Mouse (Mus musculus) WW6 (cell line): Measurements from ENCODE around the gene Pex11g.
A peak's percentile ranks its signal among the peaks of the same experiment; 100 is the strongest.

ENCODE experiments used
- DNase-seq: peaks from one replicate; pipeline ENCODE4 v3.0.0-alpha.2; 2013; ENCODE audit warnings: low read depth, low spot score

The Pex11g gene

DNA sequence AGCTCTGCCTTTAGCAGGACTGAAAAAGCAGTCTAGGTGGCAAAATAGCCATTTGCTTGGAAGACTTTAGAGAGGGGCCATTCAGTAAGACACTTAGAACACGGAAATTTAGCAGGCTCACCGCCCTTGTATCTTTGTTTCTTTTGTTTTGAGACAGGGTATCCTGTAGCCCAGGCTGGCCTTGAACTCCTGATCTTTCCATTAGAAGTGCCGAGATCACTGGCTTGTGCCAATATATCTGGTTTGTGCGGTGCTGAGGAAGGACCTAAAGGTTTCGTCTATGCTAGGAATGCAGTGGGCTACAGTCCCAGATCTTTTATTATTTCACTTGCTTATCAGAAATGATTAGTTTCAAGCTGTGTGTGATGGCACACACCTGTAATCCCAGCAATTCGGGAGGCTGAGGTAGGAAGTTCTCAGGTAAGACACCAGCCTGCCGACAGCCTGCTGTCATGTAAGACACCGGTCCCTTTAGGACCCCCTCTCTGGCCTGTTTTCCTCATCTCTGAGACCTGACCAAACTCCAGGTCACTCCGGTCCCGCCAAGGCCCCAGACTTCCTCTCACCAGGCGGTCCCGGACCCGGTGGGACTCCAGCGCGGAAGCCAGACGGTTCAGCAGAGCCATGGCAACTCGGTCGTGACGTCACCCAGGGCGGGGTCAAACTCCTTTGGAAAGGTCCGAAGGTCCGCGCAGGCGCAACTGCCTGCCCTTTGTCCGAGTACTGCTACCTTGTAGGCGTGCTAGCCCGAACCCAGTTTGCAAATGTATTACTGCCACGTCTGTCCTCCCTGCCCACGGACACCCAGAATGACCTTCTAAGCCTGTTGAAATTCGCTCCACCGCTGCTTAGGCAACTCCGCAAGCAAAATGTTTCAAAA, at the start of gene Pex11g:
Gene Pex11g, minus strand, starts transcription at position 675 of the 880 bp plus-strand sequence.
- peak; percentile 98 for DNase-seq

DNA sequence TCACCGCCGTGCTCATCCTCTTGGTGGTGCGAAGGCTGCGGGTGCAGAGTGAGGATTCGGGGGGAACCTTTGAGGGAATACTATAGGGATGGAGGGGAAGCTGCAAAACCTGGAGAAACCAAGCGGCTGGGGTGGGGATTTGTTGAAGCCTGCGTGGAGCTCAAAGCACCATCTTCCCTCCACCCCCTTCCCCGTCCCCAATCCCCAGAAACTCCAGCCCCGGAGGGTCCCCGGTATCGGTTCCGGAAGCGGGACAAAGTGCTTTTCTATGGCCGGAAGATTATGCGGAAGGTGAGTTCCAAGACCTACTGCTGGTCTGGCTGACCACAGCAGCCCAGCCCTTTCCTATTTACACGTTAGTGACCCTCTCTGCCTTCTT, 49.6 kb upstream of the Pex11g start:
- no peak for DNase-seq

DNA sequence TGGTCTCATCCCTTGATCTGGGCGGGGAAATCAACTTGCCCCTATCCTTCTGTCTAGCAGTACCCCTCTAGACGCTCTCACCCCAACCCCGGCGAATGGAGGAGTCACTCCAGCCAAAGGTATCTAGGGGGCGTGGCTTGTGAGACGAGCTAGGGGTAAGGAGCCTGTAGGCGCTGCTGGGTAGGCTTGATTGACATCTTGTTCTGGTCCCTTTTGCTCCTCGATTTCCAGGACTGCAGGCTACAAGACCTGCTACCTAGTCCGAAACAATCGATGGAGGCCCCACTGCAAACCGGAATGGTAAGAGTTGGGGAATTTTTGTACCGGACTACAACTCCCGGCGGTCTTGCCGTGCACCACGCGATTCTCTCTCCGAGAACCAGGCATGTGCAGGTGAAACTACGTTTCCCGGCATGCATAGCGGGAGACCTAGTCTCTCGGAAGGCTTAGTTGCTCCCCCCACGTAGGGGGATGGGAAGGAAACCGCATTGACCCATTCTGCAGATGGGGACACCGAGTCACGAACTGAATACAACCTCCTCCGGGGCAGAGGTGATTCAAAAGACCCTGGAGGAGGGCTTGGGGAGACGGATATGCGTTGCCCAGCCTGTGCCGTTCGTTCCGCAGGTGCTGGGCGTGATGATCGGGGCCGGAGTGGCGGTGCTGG, 49.1 kb upstream of the Pex11g start:
- DNase-seq, result peak; percentile 90

DNA sequence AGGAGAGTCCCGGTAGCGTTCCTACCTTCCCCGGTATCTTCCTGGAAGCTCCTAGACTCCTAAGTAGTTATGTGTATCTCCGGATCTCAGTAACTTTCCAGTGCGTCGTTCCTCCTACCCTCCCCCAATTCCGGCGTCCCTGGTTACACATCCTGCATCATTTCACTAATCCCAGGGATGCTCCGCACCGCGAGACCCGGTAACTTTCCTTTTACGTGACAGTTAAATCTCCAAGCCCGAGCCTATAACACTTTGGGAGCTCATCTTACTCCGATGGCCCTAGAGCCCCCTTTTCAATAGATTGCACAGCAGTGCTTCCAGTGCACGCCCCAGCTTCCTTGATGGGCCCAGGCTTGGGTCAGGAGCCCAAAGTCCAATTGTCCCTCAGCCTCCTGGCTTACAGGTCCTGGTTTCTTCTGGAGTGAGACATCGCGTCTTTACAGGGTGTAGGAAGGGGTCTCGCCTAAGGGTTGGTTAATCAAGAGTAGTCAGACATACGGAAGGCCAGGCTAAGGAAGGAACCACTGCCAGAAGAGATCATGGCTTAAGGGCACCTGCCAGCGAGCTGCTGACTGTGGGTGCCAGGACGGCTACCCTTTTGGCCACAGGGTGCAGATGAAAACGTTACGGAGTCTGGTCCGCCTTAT, 48.4 kb upstream of the Pex11g start:
- no peak for DNase-seq

DNA sequence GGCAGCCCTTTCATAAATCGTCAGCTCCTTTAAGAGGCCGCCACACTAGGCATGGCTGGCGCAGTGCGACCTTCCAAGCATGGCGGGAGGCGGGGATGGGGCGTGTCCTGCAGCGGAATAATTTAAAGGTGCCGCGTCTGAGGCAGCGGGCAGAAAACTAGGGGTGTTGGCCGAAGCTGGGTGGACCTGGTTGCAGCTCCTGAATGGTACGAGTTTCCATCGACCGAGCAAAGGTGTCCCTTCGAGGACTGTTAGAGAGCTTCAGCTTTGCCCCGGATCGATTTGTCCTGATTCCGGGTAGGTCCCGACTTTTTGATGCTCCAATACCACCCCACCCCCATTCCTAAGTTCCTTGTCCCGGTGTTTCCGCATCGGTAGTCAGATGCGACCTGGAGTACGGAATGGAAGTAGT, 47.8 kb upstream of the Pex11g start, which contains the start of gene Pnpla6:
Gene Pnpla6, plus strand, starts transcription at position 125 of the 412 bp plus-strand sequence.
- no peak for DNase-seq

DNA sequence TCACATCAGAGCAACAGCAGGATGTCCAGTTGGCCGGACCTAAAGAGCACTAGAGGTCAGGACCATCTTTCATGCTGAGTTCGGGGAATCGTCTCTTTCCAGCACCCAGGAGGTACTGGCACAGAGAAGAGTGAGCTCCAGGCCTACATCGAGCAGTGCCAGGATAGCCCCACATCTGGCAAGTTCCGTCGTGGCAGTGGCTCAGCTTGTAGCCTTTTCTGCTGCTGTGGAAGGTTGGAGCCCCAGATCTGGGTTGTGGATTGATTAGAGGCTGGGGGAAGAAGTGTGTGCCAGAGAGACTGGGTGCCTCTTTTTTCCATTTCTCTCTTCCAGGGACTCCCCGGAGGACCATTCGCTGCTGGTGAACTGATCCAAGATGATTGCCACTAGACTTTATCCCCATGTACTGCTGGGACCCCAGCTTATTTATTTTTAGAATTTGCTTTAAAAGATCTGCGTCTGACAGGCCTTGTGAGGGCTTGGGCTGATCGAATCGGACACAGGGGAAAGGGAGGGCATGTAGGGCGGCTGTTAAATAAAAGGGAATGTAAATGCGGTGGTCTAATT, 47.3 kb upstream of the Pex11g start:
- DNase-seq, result no peak

DNA sequence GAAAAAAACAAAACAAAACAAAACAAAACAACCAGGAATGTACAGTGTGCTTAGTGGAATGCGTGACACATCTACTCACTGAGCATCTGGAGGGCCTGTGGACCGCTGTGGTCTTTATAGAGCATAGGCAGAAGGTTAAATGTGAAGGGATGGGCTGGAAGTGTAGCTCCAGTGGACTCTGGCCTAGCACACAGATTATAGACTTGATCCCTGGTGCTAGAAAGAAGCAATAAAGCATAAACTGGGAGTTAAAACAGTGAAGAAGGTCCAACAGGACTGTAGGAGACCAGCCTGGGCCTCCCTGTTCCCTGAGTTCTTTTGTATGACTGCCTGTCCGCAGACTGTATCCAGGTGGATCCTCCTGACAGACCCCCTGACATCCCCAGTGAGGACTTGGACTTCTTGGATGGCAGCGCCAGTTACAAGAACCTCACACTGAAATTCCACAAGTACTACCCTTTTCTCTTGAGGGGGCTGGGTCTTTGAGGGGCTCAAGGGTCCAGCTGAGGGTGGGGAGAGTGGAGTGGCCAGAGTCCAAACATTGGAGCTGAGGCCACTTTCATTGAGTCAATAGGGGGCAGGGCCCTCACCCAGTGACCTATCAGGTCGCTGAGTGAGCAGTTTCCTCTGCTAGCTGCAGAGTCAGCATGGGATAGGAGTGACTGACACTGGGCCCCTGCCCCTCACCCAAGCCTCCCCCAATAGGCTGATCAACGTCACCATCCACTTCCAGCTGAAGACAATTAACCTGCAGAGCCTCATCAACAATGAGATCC, 40.7 kb upstream of the Pex11g start:
- no peak for DNase-seq

DNA sequence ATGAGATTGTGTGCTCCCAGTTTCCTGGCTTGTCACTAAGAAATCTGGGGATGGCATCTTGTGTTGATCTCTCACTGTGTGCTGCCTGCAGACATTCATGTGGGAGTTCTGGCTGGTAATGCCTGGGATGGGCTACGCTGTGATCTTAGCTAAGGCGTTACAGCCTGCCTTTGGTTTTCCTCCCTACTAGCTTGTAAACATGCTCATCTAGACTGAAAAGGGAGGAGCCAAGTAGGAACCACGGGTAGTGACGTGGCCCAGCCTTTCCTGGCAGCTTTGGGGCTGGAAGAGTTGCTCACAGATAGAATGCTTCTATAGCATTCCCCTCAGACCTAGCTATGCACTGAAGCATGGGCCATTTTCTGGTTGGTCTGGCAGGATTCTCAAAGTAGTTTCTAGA, 34.7 kb upstream of the Pex11g start:
- DNase-seq, result no peak

DNA sequence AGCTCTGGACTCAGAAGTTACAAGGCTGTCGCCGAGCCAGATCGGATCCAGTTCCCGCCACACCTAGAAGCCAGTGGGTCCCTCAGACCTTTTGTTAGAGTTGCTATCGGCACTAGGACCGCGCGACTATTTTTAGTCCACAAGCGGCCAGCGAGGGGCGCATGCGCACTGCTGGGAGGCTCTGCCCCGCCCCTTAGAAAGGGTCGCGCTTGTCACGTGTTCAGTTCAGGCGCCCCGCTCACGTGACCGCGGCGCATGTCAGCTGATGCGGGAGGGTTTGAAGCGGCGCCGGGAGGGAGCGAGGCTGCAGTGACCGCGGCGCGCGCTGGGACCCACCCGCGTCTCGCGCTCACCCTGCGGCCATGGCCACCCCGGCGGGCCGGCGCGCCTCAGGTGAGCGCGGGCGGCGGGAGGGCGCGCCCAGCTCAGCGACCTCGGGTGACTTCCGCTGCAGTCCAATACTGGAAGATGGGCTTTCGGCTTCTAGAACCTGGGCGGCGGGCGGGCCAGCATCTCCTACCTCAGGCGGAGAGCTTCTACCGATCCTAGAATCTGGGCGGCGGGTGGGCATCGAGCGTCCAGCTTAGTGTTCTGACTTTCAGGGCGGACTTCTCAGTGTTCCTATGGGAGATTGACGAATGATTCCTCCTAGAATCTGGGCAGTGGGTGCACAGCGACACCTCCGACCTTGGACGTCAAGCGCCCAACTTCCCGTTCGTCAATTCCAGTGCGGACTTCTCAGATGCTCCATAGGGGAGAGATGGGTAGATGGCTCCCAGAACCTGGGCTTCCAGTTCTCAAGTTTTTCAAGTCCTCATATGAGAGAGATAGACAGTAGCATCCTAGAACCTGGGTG, 33.0 kb upstream of the Pex11g start, which contains the start of gene Mcoln1:
Gene Mcoln1, plus strand, starts transcription at position 223 of the 856 bp plus-strand sequence.
- peak; percentile 94 for DNase-seq

DNA sequence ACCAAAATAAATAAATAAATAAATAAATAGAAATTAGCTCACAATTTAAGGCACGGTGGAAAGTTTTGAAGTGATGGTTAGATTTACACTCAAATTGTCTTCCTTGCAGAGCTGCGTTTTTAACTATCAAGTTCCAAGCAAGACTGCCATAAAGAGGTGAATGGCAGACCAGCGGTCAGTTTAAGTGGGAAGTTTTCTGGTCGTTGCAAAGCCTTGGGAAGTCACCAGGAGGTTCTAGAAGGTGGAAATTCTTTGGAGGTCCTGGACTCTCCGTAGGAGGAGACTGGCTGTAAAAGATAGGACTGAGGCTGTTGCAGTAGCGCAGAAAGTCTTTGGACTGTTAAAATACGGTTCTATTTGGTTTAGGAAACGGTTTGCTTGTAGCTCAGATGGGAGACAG, 32.3 kb upstream of the Pex11g start:
- DNase-seq, result no peak

DNA sequence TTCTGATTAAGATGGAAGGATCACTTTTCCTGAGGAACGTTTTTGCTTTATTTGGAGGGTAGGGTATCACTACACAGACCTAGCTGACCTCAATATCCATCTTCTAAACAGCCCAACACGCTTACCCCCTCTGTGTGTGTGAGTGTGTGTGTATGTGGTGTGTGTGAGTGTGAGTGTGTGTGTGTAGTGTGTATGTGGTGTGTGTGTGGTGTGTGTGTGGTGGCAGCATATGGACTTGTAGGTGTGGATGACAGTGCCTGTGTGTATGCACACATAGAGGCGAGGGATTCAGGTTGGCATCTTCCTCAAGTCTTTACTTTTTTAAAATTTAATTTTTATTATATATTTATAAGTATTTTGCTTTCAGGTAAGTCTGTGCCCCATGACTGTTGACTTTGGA, 31.1 kb upstream of the Pex11g start:
- DNase-seq, result no peak

DNA sequence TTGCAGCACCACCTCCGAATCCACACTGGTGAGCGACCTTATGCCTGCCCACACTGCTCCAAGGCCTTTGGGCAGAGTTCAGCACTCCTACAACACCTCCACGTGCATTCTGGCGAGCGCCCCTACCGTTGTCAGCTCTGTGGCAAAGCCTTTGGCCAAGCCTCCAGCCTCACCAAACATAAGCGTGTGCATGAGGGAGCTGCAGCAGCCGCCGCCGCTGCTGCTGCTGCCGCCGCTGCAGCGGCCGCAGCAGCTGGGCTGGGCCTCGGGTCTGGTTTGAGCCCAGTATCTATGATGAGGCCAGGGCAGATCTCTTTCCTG, 28.9 kb upstream of the Pex11g start:
- no peak for DNase-seq

DNA sequence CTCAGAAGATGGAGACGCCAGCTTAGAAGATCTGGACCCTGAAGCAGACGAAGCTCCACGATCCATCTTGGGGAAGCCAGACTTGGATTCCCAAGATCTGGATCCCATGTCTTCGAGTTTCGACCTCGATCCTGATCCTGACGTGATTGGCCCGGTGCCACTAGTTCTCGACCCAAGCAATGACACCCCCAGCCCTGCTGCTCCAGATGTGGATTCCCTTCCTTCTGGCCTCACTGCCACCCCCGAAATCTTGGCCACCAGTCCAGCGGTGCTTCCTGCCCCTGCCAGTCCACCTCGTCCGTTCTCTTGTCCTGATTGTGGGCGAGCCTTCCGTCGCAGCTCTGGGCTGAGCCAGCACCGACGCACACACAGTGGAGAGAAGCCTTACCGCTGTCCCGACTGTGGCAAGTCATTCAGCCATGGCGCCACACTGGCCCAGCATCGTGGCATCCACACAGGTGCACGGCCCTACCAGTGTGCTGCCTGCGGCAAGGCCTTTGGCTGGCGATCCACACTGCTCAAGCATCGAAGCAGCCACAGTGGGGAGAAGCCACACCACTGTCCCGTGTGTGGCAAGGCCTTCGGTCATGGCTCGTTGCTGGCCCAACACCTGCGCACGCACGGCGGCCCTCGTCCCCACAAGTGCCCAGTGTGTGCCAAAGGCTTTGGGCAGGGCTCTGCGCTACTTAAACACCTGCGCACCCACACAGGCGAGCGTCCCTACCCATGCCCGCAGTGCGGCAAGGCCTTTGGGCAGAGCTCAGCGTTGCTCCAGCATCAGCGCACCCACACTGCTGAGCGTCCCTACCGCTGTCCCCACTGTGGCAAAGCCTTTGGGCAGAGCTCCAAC, 28.3 kb upstream of the Pex11g start:
- no peak for DNase-seq

DNA sequence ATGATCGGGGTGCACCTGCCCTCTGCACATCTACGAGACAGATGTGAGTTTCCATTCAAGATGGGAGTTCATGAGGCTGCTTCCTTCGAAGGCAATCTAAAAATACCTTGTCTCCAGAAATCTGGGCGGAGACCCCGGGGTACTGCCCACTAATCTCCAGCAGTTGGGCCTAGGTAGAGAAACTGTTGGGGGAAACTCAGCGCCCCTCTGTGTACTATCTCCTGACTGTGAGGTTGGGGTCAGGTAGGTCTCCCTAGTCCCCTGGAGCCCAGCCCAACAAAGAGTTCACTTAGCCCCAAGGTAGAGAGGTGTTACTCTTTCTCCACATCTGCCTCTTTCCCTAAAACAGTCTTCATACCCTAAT, 26.3 kb upstream of the Pex11g start:
- no peak for DNase-seq

DNA sequence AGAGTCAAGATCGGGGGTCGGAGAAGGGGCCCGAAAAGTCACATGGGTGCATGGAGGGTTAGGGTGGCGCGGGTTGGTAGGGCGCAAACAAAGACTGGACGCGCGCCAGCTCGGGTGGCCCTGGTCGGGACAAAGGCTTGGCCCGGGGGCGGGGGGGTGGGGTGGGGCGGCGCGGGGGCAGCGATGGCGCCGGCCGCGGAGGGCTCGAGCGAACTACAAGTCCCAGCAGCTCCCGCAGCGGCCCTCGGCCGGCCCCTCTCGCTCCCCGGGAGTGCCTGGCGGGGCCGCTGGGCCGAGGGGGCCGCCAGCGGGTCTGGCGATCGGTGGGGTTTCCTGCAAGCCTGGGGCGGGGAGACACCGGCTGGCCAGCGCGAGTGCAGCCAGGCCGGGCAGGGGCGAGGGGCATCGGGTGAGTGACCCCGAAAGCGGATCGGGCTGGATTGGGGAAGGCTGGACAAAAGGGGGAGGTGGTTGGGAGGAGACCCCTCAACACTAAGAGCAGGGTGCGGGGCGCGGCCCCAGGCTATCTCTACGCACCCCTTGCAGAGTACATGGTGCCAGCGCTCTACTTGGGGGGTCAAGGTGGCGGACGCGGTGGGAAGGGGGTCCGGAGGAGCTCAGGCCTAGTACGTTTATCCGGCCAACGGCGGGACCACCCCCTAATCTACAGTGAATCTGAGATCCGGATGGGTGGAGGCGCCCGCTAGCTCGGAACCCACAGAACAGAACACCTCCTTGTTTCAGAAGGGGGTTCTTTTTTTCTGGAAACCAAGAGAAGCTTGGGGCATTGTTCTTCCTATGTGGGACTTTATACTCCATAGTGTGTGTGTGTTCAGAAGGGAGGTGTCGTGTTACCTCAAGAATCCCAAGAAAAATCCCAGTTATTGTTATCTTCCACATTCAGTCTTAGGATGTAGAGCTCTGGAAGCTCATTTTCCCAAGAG, 25.7 kb upstream of the Pex11g start, which contains the start of gene Zfp358:
Gene Zfp358, plus strand, starts transcription at position 238 of the 944 bp plus-strand sequence.
- no peak for DNase-seq

DNA sequence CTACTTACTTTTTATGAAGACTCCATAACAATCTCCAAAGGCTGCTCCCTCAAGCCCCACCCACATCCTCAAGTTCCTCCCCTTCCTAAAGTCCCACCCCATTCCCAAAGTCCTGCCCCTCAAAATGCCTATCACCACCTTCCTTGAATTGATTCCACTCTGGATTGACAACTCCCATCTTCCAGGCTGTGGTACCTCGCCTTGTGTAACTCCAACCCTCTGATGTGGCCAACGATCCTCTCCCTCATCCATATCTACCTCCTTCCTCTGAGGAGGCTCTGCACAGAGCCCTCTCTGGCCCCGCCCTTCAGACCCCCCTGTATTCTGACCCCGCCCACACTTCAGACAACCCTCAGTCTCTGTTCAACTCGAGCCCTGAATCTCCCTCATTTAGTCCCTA, 17.7 kb upstream of the Pex11g start:
- DNase-seq, result no peak

DNA sequence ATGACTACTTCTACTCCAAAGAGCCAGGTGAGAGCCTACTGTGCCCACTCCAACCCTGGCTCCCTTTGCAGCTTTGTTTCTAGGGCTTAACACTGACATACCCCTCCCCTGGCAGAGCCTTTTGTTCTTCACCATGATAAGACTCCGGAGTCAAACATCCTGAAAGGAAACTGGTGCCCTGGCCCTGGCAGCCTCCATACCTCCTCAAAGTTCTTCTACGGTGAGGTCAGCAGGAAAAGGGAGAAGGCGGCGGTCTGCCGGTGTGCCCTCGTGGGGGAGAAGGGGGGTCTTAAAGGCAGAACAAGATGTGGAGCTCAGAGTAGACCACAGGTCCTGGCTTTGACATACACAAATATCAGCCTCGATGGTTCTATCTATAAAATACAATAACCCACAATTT, 16.1 kb upstream of the Pex11g start:
- DNase-seq, result no peak

DNA sequence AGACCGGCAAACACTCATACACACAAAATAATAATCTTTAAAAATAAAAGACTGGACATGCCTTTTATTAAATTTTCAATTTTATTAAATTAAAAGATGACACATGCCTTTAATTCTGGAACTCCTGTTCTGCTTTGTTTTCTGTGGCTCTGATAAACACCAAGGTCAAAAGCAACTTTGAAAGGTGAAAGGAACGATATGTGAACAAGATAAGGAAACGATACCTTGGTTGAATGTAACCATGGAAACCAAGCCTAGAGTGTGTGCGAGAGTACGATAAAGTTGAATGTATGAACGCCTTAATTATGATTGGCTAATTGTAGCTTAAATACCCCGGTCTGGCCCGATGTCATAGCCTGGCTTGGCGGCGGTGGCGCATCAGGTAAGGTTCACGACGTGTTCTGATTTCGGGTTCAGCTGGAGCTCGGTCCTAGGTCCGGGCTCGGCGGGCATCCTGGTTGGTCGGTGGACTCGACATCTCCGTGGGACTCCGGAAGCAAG, 14.8 kb upstream of the Pex11g start:
- DNase-seq, result no peak
